Mouse (Mus musculus) v-Abl transformed pro-B cells (cell line): ENCODE measurements around the gene Bub1.

ENCODE experiments used
- in situ Hi-C, 2 experiments: fragments of 400-800 bp; cut with MboI; formaldehyde crosslinking; loops; one replicate each; pipeline ENCODE4 v1.15.1; 2025; ENCODE audit not compliant: unreplicated experiment in 2 of 2

Bub1 gene

GRCm38 (mm10) chr2:127787226-127787625 lies 44.4 kb downstream of the Bub1 start:
- in situ Hi-C loops = no loop called here

- in situ Hi-C loops = no loop called here
These were observed 53.2 kb downstream of the Bub1 start for GRCm38 (mm10) chr2:127778451-127778850.

- in situ Hi-C loops = no loop called here
These were observed 56.7 kb downstream of the Bub1 start for GRCm38 (mm10) chr2:127775013-127775412.

- in situ Hi-C loops = no loop called here
These were observed 57.1 kb downstream of the Bub1 start for GRCm38 (mm10) chr2:127774578-127774941.

- in situ Hi-C loops = no loop called here
These were observed 57.6 kb downstream of the Bub1 start for GRCm38 (mm10) chr2:127773938-127774577.

- in situ Hi-C loops = no loop called here
These were observed 70.1 kb downstream of the Bub1 start for GRCm38 (mm10) chr2:127761587-127761986.

GRCm38 (mm10) chr2:127760429-127761000 lies 71.2 kb downstream of the Bub1 start:
- in situ Hi-C loops = no loop called here

- in situ Hi-C loops = no loop called here
These were observed 71.7 kb downstream of the Bub1 start for GRCm38 (mm10) chr2:127760014-127760413.

GRCm38 (mm10) chr2:127759157-127759880 lies 72.3 kb downstream of the Bub1 start:
- in situ Hi-C loops = no loop called here

- in situ Hi-C loops = no loop called here
These were observed 74.5 kb downstream of the Bub1 start for GRCm38 (mm10) chr2:127757171-127757570.

GRCm38 (mm10) chr2:127754113-127754512 lies 77.6 kb downstream of the Bub1 start:
- in situ Hi-C loops = no loop called here

GRCm38 (mm10) chr2:127751849-127752610 lies 79.6 kb downstream of the Bub1 start:
- in situ Hi-C loops = no loop called here
